Mouse (Mus musculus) CD8-positive naive resting alpha-beta T cell, adult 57 days (primary cell): ENCODE measurements around the gene Tinf2. TPM values are rescaled to one million over a fixed set of nuclear protein-coding genes. Genes with fewer than 3 reads are reported as not detected.

Experiments
- total RNA-seq: library from RNA; stranded (reverse); gene quantifications from one replicate; pipeline ENCODE4 v1.2.4, GENCODE M21; 2023

Tinf2 gene
- 101 TPM for total RNA-seq

GRCm38 (mm10) chr14:55681160-55682117 is at the start of gene Tinf2:
Tinf2 (minus strand) TSS chr14:55681820.

GRCm38 (mm10) chr14:55721700-55722437 is 40.2 kb upstream of the Tinf2 start, which contains the start of gene Rabggta:
Rabggta (minus strand) TSS chr14:55722263.

GRCm38 (mm10) chr14:55713729-55714122 is 32.1 kb upstream of the Tinf2 start, which contains the start of gene Tgm1:
Tgm1 (minus strand) TSS chr14:55713926.

GRCm38 (mm10) chr14:55671833-55672740 is 9.5 kb downstream of the Tinf2 start, which contains the start of the genes Gmpr2 and Nedd8:
Gmpr2 (plus strand) TSS chr14:55671941.
Nedd8 (minus strand) TSS chr14:55672124.

GRCm38 (mm10) chr14:55659960-55660573 is 21.6 kb downstream of the Tinf2 start, which contains the start of gene Mdp1:
Mdp1 (minus strand) TSS chr14:55660508.

GRCm38 (mm10) chr14:55649884-55650283 is 31.7 kb downstream of the Tinf2 start, which contains the start of gene Tssk4:
Tssk4 (plus strand) TSS chr14:55650184.

GRCm38 (mm10) chr14:55643060-55643907 is 38.3 kb downstream of the Tinf2 start, which contains the start of gene Tm9sf1:
Tm9sf1 (minus strand) TSS chr14:55643806.

GRCm38 (mm10) chr14:55637795-55638194 is 43.8 kb downstream of the Tinf2 start, which contains the start of gene Gm49378:
Gm49378 (minus strand) TSS chr14:55637895.

GRCm38 (mm10) chr14:55635523-55636007 is 46.1 kb downstream of the Tinf2 start, which contains the start of gene Ipo4:
Ipo4 (minus strand) TSS chr14:55635957.

Other genes starting within 250 kb of the Tinf2 start
- gene Dhrs4, start 203.1 kb downstream of the Tinf2 start, total RNA-seq = 24.5 TPM
- gene Carmil3, start 191.2 kb downstream of the Tinf2 start, total RNA-seq = 0.52 TPM
- gene Cpne6, start 171.4 kb downstream of the Tinf2 start, total RNA-seq = not detected
- gene Nrl, start 156.8 kb downstream of the Tinf2 start, total RNA-seq = not detected
- gene Pck2, start 141.6 kb downstream of the Tinf2 start, total RNA-seq = 10.7 TPM
- gene Dcaf11, start 121.8 kb downstream of the Tinf2 start, total RNA-seq = 72.0 TPM
- 2.6 TPM for gene A730061H03Rik, start 121.4 kb downstream of the Tinf2 start, total RNA-seq
- not detected for gene Fitm1, start 106.2 kb downstream of the Tinf2 start, total RNA-seq
- gene Psme1, start 103.7 kb downstream of the Tinf2 start, total RNA-seq = 323 TPM
- 26.3 TPM for gene Emc9, start 96.5 kb downstream of the Tinf2 start, total RNA-seq
- 372 TPM for gene Psme2, start 90.7 kb downstream of the Tinf2 start, total RNA-seq
- 91.9 TPM for gene Rnf31, start 90.1 kb downstream of the Tinf2 start, total RNA-seq
- gene Irf9, start 78.2 kb downstream of the Tinf2 start, total RNA-seq = 90.0 TPM
- not detected for gene Rec8, start 63.8 kb downstream of the Tinf2 start, total RNA-seq
- 65.4 TPM for gene Ipo4, start 45.9 kb downstream of the Tinf2 start, total RNA-seq
- 4.2 TPM for gene Gm49378, start 43.9 kb downstream of the Tinf2 start, total RNA-seq
- 40.1 TPM for gene Tm9sf1, start 38.0 kb downstream of the Tinf2 start, total RNA-seq
- gene Tssk4, start 31.6 kb downstream of the Tinf2 start, total RNA-seq = 4.1 TPM
- gene Mdp1, start 21.3 kb downstream of the Tinf2 start, total RNA-seq = 45.7 TPM
- gene Gmpr2, start 9.9 kb downstream of the Tinf2 start, total RNA-seq = 18.6 TPM
- gene Nedd8, start 9.7 kb downstream of the Tinf2 start, total RNA-seq = 164 TPM
- gene Tgm1, start 32.1 kb upstream of the Tinf2 start, total RNA-seq = 0.95 TPM
- gene Rabggta, start 40.4 kb upstream of the Tinf2 start, total RNA-seq = 85.8 TPM
- 11.6 TPM for gene Dhrs1, start 63.9 kb upstream of the Tinf2 start, total RNA-seq
- gene Nop9, start 63.9 kb upstream of the Tinf2 start, total RNA-seq = 30.4 TPM
- not detected for gene Cideb, start 76.6 kb upstream of the Tinf2 start, total RNA-seq
- gene Ltb4r2, start 79.6 kb upstream of the Tinf2 start, total RNA-seq = 0.18 TPM
- gene Ltb4r1, start 84.1 kb upstream of the Tinf2 start, total RNA-seq = 0.37 TPM
- gene Adcy4, start 102.3 kb upstream of the Tinf2 start, total RNA-seq = 0.52 TPM
- gene Ripk3, start 107.0 kb upstream of the Tinf2 start, total RNA-seq = 40.3 TPM
- gene Nfatc4, start 141.3 kb upstream of the Tinf2 start, total RNA-seq = not detected
- gene Nynrin, start 172.2 kb upstream of the Tinf2 start, total RNA-seq = 0.43 TPM
- gene Cbln3, start 202.6 kb upstream of the Tinf2 start, total RNA-seq = not detected
- gene Khnyn, start 203.1 kb upstream of the Tinf2 start, total RNA-seq = 63.1 TPM
- gene Sdr39u1, start 218.5 kb upstream of the Tinf2 start, total RNA-seq = 44.2 TPM